8 mouse cellular contexts compared by ENCODE assay signal in genomic region chr17:57276634-57277121, GRCm38 (mm10). TPM values are rescaled to one million over a fixed set of nuclear protein-coding genes. Genes with fewer than 3 reads are reported as not detected.
DNase-seq lines count a peak whose midpoint lies in the region; ATAC-seq and TF ChIP-seq lines count a peak whose summit lies in the region.

No protein-coding gene starts in this region.

- TF ChIP-seq CTCF in intestine, postnatal 0 days (IDR thresholded peaks at IDR 0.05; ENCODE audit: low read depth) = peak; percentile 92

- H3K9ac ChIP-seq in intestine, postnatal 0 days (ENCODE audit: low read depth, low read length) = 0 out of 2 replicates have a peak overlapping the region, but pooled peaks have one; percentile 13
- H3K9ac ChIP-seq in limb, embryonic 12.5 days (replicated peaks) = no peak overlapping the region; the same call in 1 of the 2 replicates
- H3K9ac ChIP-seq in midbrain, embryonic 14.5 days (replicated peaks; ENCODE audit: low read length) = peak overlapping the region; percentile 44; the same call in 1 of the 2 replicates

- no peaks in the 10 kb centered on the region for H3K36me3 ChIP-seq in intestine, postnatal 0 days (ENCODE audit: control insufficient read depth, insufficient read depth)
- H3K36me3 ChIP-seq in limb, embryonic 12.5 days = no peaks in the 10 kb centered on the region
- no peaks in the 10 kb centered on the region for H3K36me3 ChIP-seq in midbrain, embryonic 14.5 days (ENCODE audit: control insufficient read depth, insufficient read depth, low read length)

- 0 out of 2 replicates have a peak, but pooled peaks cover 6% of the 10 kb centered on the region for H3K4me1 ChIP-seq in intestine, postnatal 0 days (replicated peaks; ENCODE audit: control insufficient read depth, insufficient read depth, low read length)
- H3K4me1 ChIP-seq in limb, embryonic 12.5 days (replicated peaks) = peaks cover 10% of the 10 kb centered on the region; the same call in 1 of the 2 replicates
- H3K4me1 ChIP-seq in midbrain, embryonic 14.5 days (ENCODE audit: control insufficient read depth, insufficient read depth, low read length) = peaks cover 10% of the 10 kb centered on the region; the same call in 1 of the 2 replicates

- peak; percentile 95 for DNase-seq in 3T3-L1 (ENCODE audit: low read depth, low spot score)
- peak; percentile 65 for DNase-seq in adrenal gland, adult 8-10 months
- peak; percentile 71 for DNase-seq in embryo, embryonic 9.5 days (ENCODE audit: extremely low spot score)
- DNase-seq in midbrain, embryonic 14.5 days = peak; percentile 91
- DNase-seq in spleen, postnatal 10 days (ENCODE audit: low spot score in 2 of 2) = peak; percentile 63 to 81

- H3K4me3 ChIP-seq in intestine, postnatal 0 days (ENCODE audit: low read depth, low read length) = peak overlapping the region; percentile 61
- H3K4me3 ChIP-seq in limb, embryonic 12.5 days (replicated peaks) = peak overlapping the region; percentile 50
- H3K4me3 ChIP-seq in midbrain, embryonic 14.5 days (replicated peaks; ENCODE audit: low read depth, low read length) = peak overlapping the region; percentile 40

- under 1% methylated on average over 20 of the region's 20 CpGs for WGBS in intestine, postnatal 0 days
- WGBS in limb, embryonic 12.5 days = under 1% methylated on average over 20 of the region's 20 CpGs
- under 1% methylated on average over 20 of the region's 20 CpGs for WGBS in midbrain, embryonic 14.5 days

- peak; percentile 38 for ATAC-seq in granulocyte monocyte progenitor cell, adult 5-6 weeks (replicated peaks; ENCODE audit: poor library complexity, severe bottlenecking)
- no peak for ATAC-seq in intestine, postnatal 0 days
- no peak for ATAC-seq in limb, embryonic 12.5 days (ENCODE audit: insufficient number of reproducible peaks, insufficient read depth, low FRiP score, low TSS enrichment, low read depth)
- ATAC-seq in midbrain, embryonic 14.5 days (ENCODE audit: low FRiP score, low TSS enrichment) = peak; percentile 58; the same call in 1 of the 2 replicates

- H3K27me3 ChIP-seq in intestine, postnatal 0 days (replicated peaks; ENCODE audit: control insufficient read depth, insufficient read depth, low read length) = no peaks in the 10 kb centered on the region
- H3K27me3 ChIP-seq in limb, embryonic 12.5 days = peaks cover 68% of the 10 kb centered on the region
- peaks cover 24% of the 10 kb centered on the region; the same call in 1 of the 2 replicates for H3K27me3 ChIP-seq in midbrain, embryonic 14.5 days (ENCODE audit: control insufficient read depth, insufficient read depth, low read length)

- no peaks in the 10 kb centered on the region for H3K9me3 ChIP-seq in intestine, postnatal 0 days (ENCODE audit: control insufficient read depth)
- no peaks in the 10 kb centered on the region for H3K9me3 ChIP-seq in limb, embryonic 12.5 days
- no peaks in the 10 kb centered on the region for H3K9me3 ChIP-seq in midbrain, embryonic 14.5 days (ENCODE audit: control insufficient read depth, low read length)

- H3K4me2 ChIP-seq in intestine, postnatal 0 days (replicated peaks; ENCODE audit: low read depth) = peak overlapping the region; percentile 90
- peak overlapping the region; percentile 66 for H3K4me2 ChIP-seq in limb, embryonic 12.5 days
- peak overlapping the region; percentile 67 for H3K4me2 ChIP-seq in midbrain, embryonic 14.5 days (ENCODE audit: low read length)

- H3K27ac ChIP-seq in intestine, postnatal 0 days (ENCODE audit: low read depth, low read length) = 0 out of 2 replicates have a peak overlapping the region, but pooled peaks have one; percentile 29
- H3K27ac ChIP-seq in limb, embryonic 12.5 days = no peak overlapping the region
- H3K27ac ChIP-seq in midbrain, embryonic 14.5 days (replicated peaks; ENCODE audit: low read depth, low read length) = no peak overlapping the region; the same call in 1 of the 2 replicates

RNA-seq across cellular contexts. Expression of gene Vav1, which starts 2.2 kb away (rescaled TPM):
- total RNA-seq in adrenal gland, adult 8-10 months (2022) = 1 to 10 TPM; 3.0 to 6.2 (median 4.1) TPM
- 139 and 141 TPM in 2 replicates for total RNA-seq in granulocyte monocyte progenitor cell, adult 5-6 weeks (2014; fragmentation: Nextera tagmentation)
- 284 and 301 TPM in 2 replicates for total RNA-seq in granulocyte monocyte progenitor cell, adult 5-6 weeks (2017)
- 1.1 and 1.5 TPM in 2 replicates for polyA plus RNA-seq in intestine, postnatal 0 days (2015; fragmentation: Nextera tagmentation; extraction: Ambion mirVana)
- 1.8 and 1.9 TPM in 2 replicates for polyA plus RNA-seq in limb, embryonic 12.5 days (2016; fragmentation: Nextera tagmentation; extraction: Ambion mirVana)
- 0.51 and 1.6 TPM in 2 replicates for polyA plus RNA-seq in midbrain, embryonic 14.5 days (2014; fragmentation: Nextera tagmentation; extraction: Ambion mirVana)

RNA-seq across cellular contexts. Expression of gene Trip10, which starts 27.4 kb away (rescaled TPM):
- 10 to 100 TPM; 57.1 to 89.6 (median 72.8) TPM for total RNA-seq in adrenal gland, adult 8-10 months (2022)
- 8.3 and 9.9 TPM in 2 replicates for total RNA-seq in granulocyte monocyte progenitor cell, adult 5-6 weeks (2014; fragmentation: Nextera tagmentation)
- total RNA-seq in granulocyte monocyte progenitor cell, adult 5-6 weeks (2017) = 5.6 and 8.6 TPM in 2 replicates
- polyA plus RNA-seq in intestine, postnatal 0 days (2015; fragmentation: Nextera tagmentation; extraction: Ambion mirVana) = 26.3 and 31.6 TPM in 2 replicates
- 30.4 and 36.5 TPM in 2 replicates for polyA plus RNA-seq in limb, embryonic 12.5 days (2016; fragmentation: Nextera tagmentation; extraction: Ambion mirVana)
- 5.7 and 7.2 TPM in 2 replicates for polyA plus RNA-seq in midbrain, embryonic 14.5 days (2014; fragmentation: Nextera tagmentation; extraction: Ambion mirVana)

RNA-seq across cellular contexts. Expression of gene Gpr108, which starts 28.4 kb away (rescaled TPM):
- total RNA-seq in adrenal gland, adult 8-10 months (2022) = 100 to 1,000 TPM in 3 of 4 experiments, 10 to 100 TPM in 1; 98.6 to 107 (median 102) TPM
- 26.6 and 27.2 TPM in 2 replicates for total RNA-seq in granulocyte monocyte progenitor cell, adult 5-6 weeks (2014; fragmentation: Nextera tagmentation)
- total RNA-seq in granulocyte monocyte progenitor cell, adult 5-6 weeks (2017) = 18.9 and 20.9 TPM in 2 replicates
- polyA plus RNA-seq in intestine, postnatal 0 days (2015; fragmentation: Nextera tagmentation; extraction: Ambion mirVana) = 14.7 and 16.2 TPM in 2 replicates
- polyA plus RNA-seq in limb, embryonic 12.5 days (2016; fragmentation: Nextera tagmentation; extraction: Ambion mirVana) = 30.0 and 31.1 TPM in 2 replicates
- polyA plus RNA-seq in midbrain, embryonic 14.5 days (2014; fragmentation: Nextera tagmentation; extraction: Ambion mirVana) = 19.6 and 20.9 TPM in 2 replicates

RNA-seq across cellular contexts. Expression of gene C3, which starts 48.7 kb away (rescaled TPM):
- total RNA-seq in adrenal gland, adult 8-10 months (2022) = 1,000 to 10,000 TPM in 1 of 4 experiments, 100 to 1,000 TPM in 1, 10 to 100 TPM in 2; 36.4 to 1,135 (median 245) TPM
- 59.6 and 67.4 TPM in 2 replicates for total RNA-seq in granulocyte monocyte progenitor cell, adult 5-6 weeks (2014; fragmentation: Nextera tagmentation)
- total RNA-seq in granulocyte monocyte progenitor cell, adult 5-6 weeks (2017) = 146 and 183 TPM in 2 replicates
- polyA plus RNA-seq in intestine, postnatal 0 days (2015; fragmentation: Nextera tagmentation; extraction: Ambion mirVana) = 19.5 TPM in 2 replicates
- 0.08 and 1.00 TPM in 2 replicates for polyA plus RNA-seq in limb, embryonic 12.5 days (2016; fragmentation: Nextera tagmentation; extraction: Ambion mirVana)
- 2.0 and 2.6 TPM in 2 replicates for polyA plus RNA-seq in midbrain, embryonic 14.5 days (2014; fragmentation: Nextera tagmentation; extraction: Ambion mirVana)

Comparison
In these comparisons a context has a peak if more than half of its experiments do, and no peak if none do; other contexts are left out.
1. ATAC-seq: peak in granulocyte monocyte progenitor cell, adult 5-6 weeks (single experiment) and midbrain, embryonic 14.5 days (single experiment); none in intestine, postnatal 0 days (single experiment) and limb, embryonic 12.5 days (single experiment).
2. Peak in every context shown above with its lines, with median percentiles within 50 percentile points of each other: DNase-seq, H3K4me2 ChIP-seq and H3K4me3 ChIP-seq.